Mouse (Mus musculus) monocyte, adult 5-6 weeks (primary cell): ENCODE data around the gene Slc27a1. TPM values are rescaled to one million over a fixed set of nuclear protein-coding genes. Genes with fewer than 3 reads are reported as not detected.
A peak's percentile ranks its signal among the peaks of the same experiment; 100 is the strongest.

Experiments used
- ATAC-seq: fragments of 153-309, 156-312 bp; replicated peaks from 2 replicates; pipeline ENCODE4 v1.8.0; 2017; ENCODE audit warnings: mild to moderate bottlenecking; ENCODE audit not compliant: low TSS enrichment, insufficient number of reproducible peaks, severe bottlenecking, poor library complexity, low FRiP score
- total RNA-seq: library from RNA; stranded (forward); fragments of 200-1000, 200-491, 200-594 nt; gene quantifications from 3 replicates; pipeline ENCODE4 v1.2.3, GENCODE M21; 2017

The Slc27a1 gene
- total RNA-seq, 1 experiment from 2014 or later, result 0.76 TPM

- ATAC-seq, result no peak
Observed at GRCm38 (mm10) chr8:71601939-71602665, 33.4 kb downstream of the Slc27a1 start.

GRCm38 (mm10) chr8:71602666-71603334 is 34.1 kb downstream of the Slc27a1 start:
- ATAC-seq, result no peak

DNA sequence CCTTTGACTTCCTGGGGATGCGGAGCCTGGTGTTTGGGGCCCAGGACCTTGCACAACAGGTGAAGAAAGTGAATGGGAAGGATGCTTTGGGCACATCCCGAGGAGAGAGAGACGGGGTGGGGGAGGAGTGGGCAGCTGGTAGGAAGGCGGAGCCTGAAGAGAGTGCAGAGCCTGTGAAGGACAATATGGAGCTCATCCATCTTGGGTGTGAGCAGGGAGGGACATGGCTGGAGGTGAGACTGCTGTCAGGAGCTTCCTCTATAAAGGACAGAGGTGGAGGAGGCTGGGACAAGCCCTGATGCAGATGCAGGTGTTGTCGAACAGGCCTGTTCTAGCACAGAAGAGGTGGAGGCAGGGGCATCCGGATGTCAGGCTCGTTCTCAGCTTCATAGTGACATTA is 35.3 kb downstream of the Slc27a1 start:
- ATAC-seq, result no peak

DNA sequence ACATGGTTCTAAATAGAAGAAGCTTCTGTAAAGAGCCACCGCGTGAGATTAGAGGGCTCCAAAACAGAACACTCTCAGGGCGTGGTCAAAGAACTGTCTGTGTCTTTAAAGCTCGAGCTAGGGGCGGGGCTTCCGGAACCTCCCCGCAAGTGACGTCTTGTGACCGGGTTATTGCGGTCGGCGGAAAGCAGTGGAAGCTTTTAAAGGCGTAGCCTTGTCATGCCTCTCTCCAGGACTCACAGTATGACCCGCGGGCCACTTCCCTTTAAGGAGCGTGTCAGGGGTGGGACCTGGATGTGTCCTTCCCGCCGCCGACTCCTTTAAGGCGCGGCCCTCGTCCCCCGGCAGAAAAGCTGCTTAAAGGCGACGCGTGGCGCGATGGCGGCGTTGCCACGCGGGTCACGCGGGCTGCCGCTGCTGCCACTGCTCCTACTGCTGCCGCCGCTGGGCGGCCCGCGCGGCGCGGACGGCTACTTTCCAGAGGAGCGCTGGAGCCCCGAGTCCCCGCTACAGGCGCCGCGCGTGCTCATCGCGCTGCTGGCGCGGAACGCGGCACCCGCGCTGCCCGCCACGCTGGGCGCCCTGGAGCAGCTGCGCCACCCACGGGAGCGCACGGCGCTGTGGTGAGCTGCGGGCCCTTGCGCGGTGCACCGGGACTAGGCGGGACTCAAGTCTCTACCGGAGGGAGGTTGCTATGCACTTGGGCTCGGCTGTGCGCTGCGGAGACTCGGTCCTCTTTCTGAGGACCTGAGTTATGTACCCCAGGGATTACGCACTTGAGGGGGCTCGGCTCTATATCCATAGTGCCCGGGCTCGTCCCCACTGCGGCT is 42.4 kb downstream of the Slc27a1 start, which contains the start of gene Colgalt1:
Gene Colgalt1 (plus strand): TSS at position 177 of the 830 bp plus-strand sequence.
- peak; percentile 97 for ATAC-seq

- ATAC-seq, result no peak
Observed at GRCm38 (mm10) chr8:71612141-71612540, 43.5 kb downstream of the Slc27a1 start.

- peak; percentile 54 for ATAC-seq
Observed at GRCm38 (mm10) chr8:71613418-71613817, 44.7 kb downstream of the Slc27a1 start.

DNA sequence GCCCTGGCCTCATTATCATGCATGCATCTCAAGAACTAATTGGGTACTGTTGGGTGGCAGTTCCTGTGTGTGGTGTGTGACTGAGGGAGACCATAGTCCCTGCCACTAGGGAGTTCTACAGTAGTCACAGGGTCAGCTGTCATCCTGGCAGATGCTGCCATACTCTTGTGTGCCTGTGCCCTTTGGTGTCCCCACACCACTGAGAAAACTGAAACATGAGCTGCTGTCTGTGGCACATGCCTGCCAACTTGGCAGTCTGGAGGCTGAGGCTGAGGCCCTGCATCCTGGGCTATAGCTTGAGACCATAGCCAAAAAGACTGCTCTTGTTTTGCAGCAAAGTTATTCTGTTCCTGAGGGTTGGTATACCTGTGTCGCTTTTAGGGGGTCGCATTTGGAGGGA is 51.1 kb downstream of the Slc27a1 start:
- ATAC-seq, result no peak

GRCm38 (mm10) chr8:71625088-71625487 is 56.4 kb downstream of the Slc27a1 start:
- peak; percentile 60 for ATAC-seq

DNA sequence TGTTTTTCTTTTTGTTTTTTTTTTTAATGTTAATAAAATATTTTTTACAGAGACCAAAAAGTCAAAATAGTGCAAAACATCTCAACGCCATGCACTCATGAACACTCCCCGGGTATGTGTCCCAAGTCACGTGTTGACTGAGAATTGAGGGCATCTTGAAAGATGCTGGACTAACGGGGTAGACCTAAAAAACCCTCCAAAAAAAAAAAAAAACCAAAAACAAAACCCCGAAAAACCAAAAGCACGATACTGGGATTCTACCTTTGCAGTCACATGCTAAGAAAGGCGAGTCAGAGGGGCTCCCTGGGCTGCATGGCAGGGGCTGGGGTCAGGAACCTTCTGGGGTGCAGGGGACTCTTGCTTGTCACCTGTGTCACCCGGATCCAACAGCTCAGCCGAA is 58.1 kb downstream of the Slc27a1 start:
- ATAC-seq, result no peak

- ATAC-seq, result no peak
Observed at GRCm38 (mm10) chr8:71627265-71628099, 58.8 kb downstream of the Slc27a1 start.

GRCm38 (mm10) chr8:71628396-71629095 is 59.9 kb downstream of the Slc27a1 start:
- no peak for ATAC-seq

- ATAC-seq, result peak; percentile 65
Observed at GRCm38 (mm10) chr8:71629096-71629697, 60.5 kb downstream of the Slc27a1 start.

GRCm38 (mm10) chr8:71629781-71630212 is 61.1 kb downstream of the Slc27a1 start:
- no peak for ATAC-seq

DNA sequence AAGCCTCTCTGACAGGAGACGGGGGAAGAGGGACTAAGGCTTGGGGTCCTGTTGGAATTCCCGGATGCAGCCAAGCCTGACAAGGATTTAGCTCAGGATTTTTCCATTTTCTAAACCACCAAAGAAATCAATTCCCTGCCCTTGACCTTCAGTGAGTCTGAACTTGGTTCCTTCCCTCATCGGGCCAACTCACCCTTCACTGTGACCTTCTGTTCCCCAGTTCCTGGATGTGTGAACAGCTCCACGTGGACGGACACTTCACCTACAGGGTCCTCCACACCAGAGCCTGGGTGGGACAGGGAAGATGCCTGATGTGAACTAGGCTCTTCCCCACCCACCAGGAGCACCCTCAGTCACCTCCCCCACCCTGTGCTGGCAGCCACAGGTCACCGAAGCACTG is 62.1 kb downstream of the Slc27a1 start:
- ATAC-seq, result no peak

DNA sequence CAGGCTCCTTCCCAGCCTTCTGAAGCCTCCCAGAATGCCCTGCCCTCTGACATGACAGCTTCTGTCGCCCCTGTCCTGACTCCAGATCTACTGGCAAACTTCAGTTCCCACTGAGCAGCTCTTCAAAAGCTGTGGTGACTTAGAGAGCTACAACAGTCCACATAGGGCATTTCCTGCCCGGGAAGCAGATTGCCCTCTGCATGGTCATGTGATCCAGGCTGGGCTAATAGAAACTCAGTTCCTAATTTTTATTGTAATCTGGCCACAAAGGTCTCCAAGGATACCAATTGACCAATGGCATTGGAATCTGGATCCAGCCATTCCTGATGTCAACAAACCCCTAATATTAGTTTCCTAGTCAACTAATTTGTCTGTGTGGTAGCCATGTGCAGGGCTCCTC is 63.2 kb downstream of the Slc27a1 start:
- no peak for ATAC-seq

DNA sequence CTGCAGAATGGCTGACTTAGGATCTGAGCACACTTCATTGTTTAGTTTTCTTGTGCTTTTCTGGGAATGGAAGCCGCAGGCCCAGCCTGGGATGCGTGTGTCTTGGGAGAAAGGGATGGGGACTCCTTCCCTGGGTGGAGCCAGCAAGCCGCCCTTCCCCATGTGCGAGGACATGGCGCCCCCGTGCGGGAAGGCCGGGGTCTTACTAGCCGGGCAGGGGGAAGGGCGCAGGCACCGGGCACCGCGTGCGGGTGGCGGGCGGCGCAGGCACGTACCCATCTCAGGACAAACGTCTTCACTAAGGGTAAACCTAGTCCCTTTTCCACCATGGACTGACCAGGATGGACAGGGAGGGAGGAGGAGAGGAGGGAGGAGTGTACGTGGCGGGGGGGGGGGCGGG is 64.5 kb downstream of the Slc27a1 start:
- ATAC-seq, result peak; percentile 16; the same call in 1 of the 2 replicates

GRCm38 (mm10) chr8:71633981-71634667 is 65.4 kb downstream of the Slc27a1 start:
- peak; percentile 28; the same call in 1 of the 2 replicates for ATAC-seq
